Mouse (Mus musculus) limb, embryonic 12.5 days (tissue): Measurements from ENCODE around the gene Atp10a. TPM values are rescaled to one million over a fixed set of nuclear protein-coding genes. Genes with fewer than 3 reads are reported as not detected.
A peak's percentile ranks its signal among the peaks of the same experiment; 100 is the strongest.

Source experiments
- ATAC-seq: fragments of 200-750 bp; cut with Nextera tagmentation; 2 replicates; pipeline ENCODE4 v1.8.0; 2017; ENCODE audit warnings: low read depth, moderate TSS enrichment; ENCODE audit not compliant: insufficient number of reproducible peaks, insufficient read depth, low FRiP score, low TSS enrichment
- H3K27ac ChIP-seq: fragments of 300-500 bp; sonication (generic); 2 replicates; pipeline ENCODE4 v1.5.1; 2016; ENCODE audit warnings: mild to moderate bottlenecking, moderate library complexity
- H3K27me3 ChIP-seq: fragments of 300-500 bp; sonication (generic); 2 replicates; pipeline ENCODE4 v1.6.1; 2016; ENCODE audit warnings: mild to moderate bottlenecking, moderate library complexity
- H3K36me3 ChIP-seq: fragments of 300-500 bp; sonication (generic); 2 replicates; pipeline ENCODE4 v1.6.1; 2016; ENCODE audit warnings: mild to moderate bottlenecking, moderate library complexity
- H3K4me1 ChIP-seq: fragments of 300-500 bp; sonication (generic); replicated peaks from 2 replicates; pipeline ENCODE4 v1.6.1; 2016
- H3K4me2 ChIP-seq: fragments of 300-500 bp; sonication (generic); 2 replicates; pipeline ENCODE4 v1.6.1; 2016; ENCODE audit warnings: mild to moderate bottlenecking, moderate library complexity
- H3K4me3 ChIP-seq: fragments of 300-500 bp; sonication (generic); replicated peaks from 2 replicates; pipeline ENCODE4 v1.5.1; 2016; ENCODE audit warnings: mild to moderate bottlenecking
- H3K9ac ChIP-seq: fragments of 300-500 bp; sonication (generic); replicated peaks from 2 replicates; pipeline ENCODE4 v1.6.1; 2016; ENCODE audit warnings: mild to moderate bottlenecking, moderate library complexity
- H3K9me3 ChIP-seq: fragments of 300-500 bp; sonication (generic); 2 replicates; pipeline ENCODE4 v1.6.1; 2016; ENCODE audit warnings: mild to moderate bottlenecking, moderate library complexity
- WGBS: fragments of 180-500 bp; shearing (Covaris S2); methylation state at CpG from one replicate; pipeline ENCODE4 v1.1.7; 2016; 5-methylcytosine and 5-hydroxymethylcytosine counted together
- polyA plus RNA-seq: library from polyadenylated mRNA; unstranded; fragments of >200 nt; fragmentation: Nextera tagmentation; extraction: Ambion mirVana; gene quantifications from 2 replicates; pipeline ENCODE4 v1.2.1, GENCODE M21; 2016

Gene Atp10a
- polyA plus RNA-seq = 2.3 and 2.7 TPM in 2 replicates

DNA sequence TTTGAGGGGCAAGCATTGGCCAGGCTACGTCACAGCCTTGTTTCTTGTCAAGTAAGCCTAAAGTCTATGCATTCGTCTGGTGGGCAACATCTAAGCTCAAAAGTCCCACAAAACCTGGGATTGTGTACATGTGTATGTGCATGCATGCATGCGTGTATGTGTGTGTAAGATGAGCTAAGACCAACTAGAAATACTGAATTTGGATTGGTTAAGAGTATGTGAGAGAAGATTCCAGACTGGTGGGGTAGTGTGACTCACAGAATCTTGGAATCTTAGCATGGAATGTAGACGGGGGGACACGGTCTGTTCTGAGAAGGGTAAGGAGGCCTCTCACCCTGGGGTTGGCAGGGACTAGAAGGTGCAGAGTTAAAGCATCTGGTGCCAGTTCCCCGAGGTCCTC, at the start of gene Atp10a:
Gene Atp10a, plus strand, starts transcription at position 301 of the 400 bp plus-strand sequence.
- H3K4me2 ChIP-seq = no peak within 1 kb of the TSS
- no peaks in the 10 kb centered on the region for H3K9me3 ChIP-seq
- no peak for ATAC-seq
- H3K27ac ChIP-seq = no peak within 1 kb of the TSS
- peaks cover 5% of the 10 kb centered on the region for H3K4me1 ChIP-seq
- no peak within 1 kb of the TSS for H3K4me3 ChIP-seq
- no peak within 1 kb of the TSS for H3K9ac ChIP-seq
- H3K36me3 ChIP-seq = no peaks in the 10 kb centered on the region
- H3K27me3 ChIP-seq = peaks cover 14% of the 10 kb centered on the region
- WGBS = 86% methylated on average over 6 of the region's 6 CpGs

DNA sequence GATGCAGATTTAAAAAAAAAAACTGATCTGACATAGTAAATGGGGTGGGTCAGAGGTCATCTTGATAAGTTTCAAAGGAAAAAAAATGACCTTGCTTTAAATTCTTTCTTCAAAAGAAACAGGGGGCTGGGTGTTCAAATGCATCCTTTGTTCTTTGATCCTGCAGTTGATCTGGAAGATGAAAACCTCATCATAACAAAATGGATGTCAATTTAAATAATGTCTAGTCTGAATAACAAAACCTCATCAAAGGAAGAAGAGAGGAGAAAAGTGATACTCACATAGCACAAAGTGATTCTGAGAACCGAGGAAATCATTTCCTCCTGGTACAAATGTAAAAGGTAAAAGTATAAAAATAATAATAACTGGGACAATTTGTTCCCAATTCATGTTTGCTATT, 37.9 kb upstream of the Atp10a start:
- H3K4me3 ChIP-seq = no peak overlapping the region
- ATAC-seq = no peak

DNA sequence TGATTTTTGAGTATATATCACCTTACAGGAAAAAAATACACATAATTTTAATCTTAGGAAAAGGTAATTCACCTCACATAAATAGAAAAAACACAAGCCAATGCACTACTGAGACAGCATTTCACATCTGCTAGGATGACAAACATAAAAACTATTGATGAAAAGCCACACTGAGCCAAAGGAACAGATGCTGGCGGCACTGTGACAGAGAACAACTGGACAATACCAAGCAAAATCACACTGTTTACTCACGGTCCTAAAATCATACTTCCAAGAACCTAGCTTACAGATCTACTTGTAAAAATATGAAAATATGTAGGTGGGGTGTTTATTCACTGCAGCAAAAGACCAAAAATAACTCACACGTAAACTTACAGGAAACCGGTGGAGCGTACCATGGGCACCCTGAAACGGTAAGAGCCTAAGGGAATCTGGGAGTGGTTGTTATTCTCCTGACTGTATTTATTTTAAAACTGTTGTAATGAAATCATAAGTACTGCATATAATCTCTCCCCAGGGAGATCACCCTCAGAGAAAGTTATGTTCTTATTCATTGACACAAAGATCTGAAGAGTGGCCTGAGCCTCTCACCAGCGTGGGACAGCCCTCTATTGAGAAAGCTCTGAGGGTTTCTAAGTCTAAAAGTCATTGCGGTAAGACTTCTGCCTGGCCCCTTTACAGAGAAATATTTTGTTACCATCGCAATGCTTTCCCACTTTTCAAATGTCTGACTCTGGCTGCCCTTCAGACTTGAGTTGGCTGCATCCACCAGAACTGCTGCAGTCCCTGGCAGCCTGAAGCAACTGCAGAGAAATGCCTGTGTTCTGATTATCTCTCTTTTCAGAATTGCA, 29.4 kb upstream of the Atp10a start:
- H3K27me3 ChIP-seq = no peaks in the 10 kb centered on the region

More for the DNA sequence above, 37.9 kb upstream of the Atp10a start:
- Histone ChIP-seq H3K27me3 (no peaks in the 10 kb centered on the region), H3K4me1 (no peaks in the 10 kb centered on the region), H3K9me3 (no peaks in the 10 kb centered on the region), H3K27ac (no peak overlapping the region), H3K4me2 (no peak overlapping the region), H3K36me3 (no peaks in the 10 kb centered on the region), H3K9ac (no peak overlapping the region)
- 38% methylated on average over 1 of the region's 1 CpGs for WGBS

DNA sequence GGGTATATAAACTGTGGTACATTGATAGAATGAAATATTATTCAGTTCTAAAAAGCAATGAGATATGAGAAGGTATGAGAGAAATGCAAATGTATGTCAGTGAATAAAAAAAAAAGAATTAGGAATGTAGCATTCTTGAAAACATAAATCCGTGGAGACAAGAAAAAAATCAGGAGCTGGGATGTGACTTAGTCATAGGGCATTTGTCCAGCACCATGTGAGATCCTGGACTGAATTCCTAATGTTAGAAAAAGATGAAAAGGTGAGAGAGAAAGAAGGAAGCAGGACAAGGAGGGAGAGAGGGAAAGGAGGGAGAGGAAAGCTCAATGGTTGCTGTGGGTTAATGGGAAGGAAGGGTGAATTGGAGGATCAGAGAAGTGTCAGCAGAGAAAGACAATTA, 28.6 kb upstream of the Atp10a start:
- no peak for ATAC-seq
- H3K9me3 ChIP-seq = no peaks in the 10 kb centered on the region
- no peak overlapping the region for H3K4me3 ChIP-seq
- no peak overlapping the region for H3K4me2 ChIP-seq
- H3K27ac ChIP-seq = no peak overlapping the region
- no peak overlapping the region for H3K9ac ChIP-seq
- 76% methylated on average over 1 of the region's 1 CpGs for WGBS
- H3K27me3 ChIP-seq = no peaks in the 10 kb centered on the region
- H3K4me1 ChIP-seq = no peaks in the 10 kb centered on the region
- no peaks in the 10 kb centered on the region for H3K36me3 ChIP-seq

More for the DNA sequence above, 29.4 kb upstream of the Atp10a start:
- ATAC-seq = no peak
- H3K9me3 ChIP-seq = no peaks in the 10 kb centered on the region
- H3K4me1 ChIP-seq = no peaks in the 10 kb centered on the region
- no peak overlapping the region for H3K4me2 ChIP-seq
- H3K36me3 ChIP-seq = no peaks in the 10 kb centered on the region
- H3K4me3 ChIP-seq = no peak overlapping the region
- H3K27ac ChIP-seq = no peak overlapping the region
- H3K9ac ChIP-seq = no peak overlapping the region
- WGBS = 75% methylated on average over 9 of the region's 9 CpGs

DNA sequence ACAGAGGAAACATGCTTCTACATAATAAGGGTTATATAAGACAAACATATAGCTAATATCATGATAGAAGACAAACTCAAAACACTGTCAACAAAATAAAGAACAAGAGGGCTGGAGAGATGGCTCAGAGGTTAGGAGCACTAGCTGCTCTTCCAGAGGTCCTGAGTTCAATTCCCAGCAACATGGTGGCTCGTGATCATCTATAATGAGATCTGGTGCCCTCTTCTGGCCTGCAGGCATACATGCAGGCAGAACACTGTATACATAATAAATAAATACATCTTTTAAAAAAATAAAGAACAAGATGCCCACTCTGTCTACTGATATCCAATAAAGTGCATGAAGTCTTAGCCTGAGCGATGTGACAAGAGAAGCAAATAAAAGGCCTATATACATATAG, 26.7 kb upstream of the Atp10a start:
- 82% methylated on average over 2 of the region's 2 CpGs for WGBS
- no peaks in the 10 kb centered on the region for H3K36me3 ChIP-seq
- H3K27ac ChIP-seq = no peak overlapping the region
- no peak for ATAC-seq
- no peak overlapping the region for H3K4me2 ChIP-seq
- no peak overlapping the region for H3K9ac ChIP-seq
- H3K4me1 ChIP-seq = no peaks in the 10 kb centered on the region
- H3K4me3 ChIP-seq = no peak overlapping the region
- no peaks in the 10 kb centered on the region for H3K9me3 ChIP-seq
- no peaks in the 10 kb centered on the region for H3K27me3 ChIP-seq

DNA sequence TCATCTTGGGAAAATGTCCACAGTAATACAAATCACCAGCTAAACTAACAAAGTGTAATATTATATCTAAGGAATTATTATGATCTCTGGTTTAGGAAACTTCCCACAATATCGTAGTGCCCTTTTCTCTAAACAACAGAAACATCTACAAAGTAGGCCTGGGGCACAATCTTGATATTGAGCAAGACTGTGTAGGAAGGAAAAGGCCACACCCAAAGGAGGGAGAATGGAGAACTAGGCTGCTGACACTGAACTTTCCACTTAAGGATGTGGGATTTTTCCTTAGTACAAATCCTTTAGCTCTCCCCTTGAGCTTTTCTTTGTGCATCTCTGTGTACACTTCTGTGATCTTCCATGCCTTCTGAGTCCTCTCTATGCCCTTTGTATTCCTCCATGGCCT, 22.3 kb upstream of the Atp10a start:
- 85% methylated on average over 1 of the region's 1 CpGs for WGBS
- no peak for ATAC-seq

DNA sequence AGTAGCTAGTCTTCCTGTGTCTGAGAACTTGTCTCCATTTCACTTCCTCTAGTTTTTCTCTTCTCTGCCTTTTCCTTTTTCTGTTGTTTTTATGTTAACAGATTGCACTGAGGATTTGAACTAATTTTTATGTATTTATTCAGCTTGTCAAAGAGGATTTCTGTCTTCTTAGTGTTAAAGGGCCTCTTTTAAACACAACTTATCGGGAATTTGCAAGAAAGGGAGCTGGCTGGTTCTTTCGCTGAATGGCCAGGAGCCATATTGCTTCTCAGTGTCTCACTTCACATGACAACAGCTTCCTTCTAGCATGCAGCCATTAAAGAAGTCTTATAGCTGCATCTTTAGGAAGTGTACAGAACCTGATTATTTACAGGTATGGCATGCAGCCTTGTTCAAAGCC, 16.3 kb upstream of the Atp10a start:
- no peak overlapping the region for H3K4me2 ChIP-seq
- no peak overlapping the region for H3K27ac ChIP-seq
- H3K36me3 ChIP-seq = no peaks in the 10 kb centered on the region
- H3K9ac ChIP-seq = no peak overlapping the region
- H3K4me3 ChIP-seq = no peak overlapping the region
- H3K27me3 ChIP-seq = no peaks in the 10 kb centered on the region
- no peak for ATAC-seq
- H3K9me3 ChIP-seq = no peaks in the 10 kb centered on the region
- 91% methylated on average over 2 of the region's 2 CpGs for whole genome bisulfite sequencing
- no peaks in the 10 kb centered on the region for H3K4me1 ChIP-seq

More for the DNA sequence above, 22.3 kb upstream of the Atp10a start:
- H3K36me3 ChIP-seq = no peaks in the 10 kb centered on the region
- H3K9me3 ChIP-seq = no peaks in the 10 kb centered on the region
- no peak overlapping the region for H3K27ac ChIP-seq
- H3K4me2 ChIP-seq = no peak overlapping the region
- H3K4me1 ChIP-seq = no peaks in the 10 kb centered on the region
- no peak overlapping the region for H3K4me3 ChIP-seq
- H3K9ac ChIP-seq = no peak overlapping the region
- H3K27me3 ChIP-seq = no peaks in the 10 kb centered on the region

DNA sequence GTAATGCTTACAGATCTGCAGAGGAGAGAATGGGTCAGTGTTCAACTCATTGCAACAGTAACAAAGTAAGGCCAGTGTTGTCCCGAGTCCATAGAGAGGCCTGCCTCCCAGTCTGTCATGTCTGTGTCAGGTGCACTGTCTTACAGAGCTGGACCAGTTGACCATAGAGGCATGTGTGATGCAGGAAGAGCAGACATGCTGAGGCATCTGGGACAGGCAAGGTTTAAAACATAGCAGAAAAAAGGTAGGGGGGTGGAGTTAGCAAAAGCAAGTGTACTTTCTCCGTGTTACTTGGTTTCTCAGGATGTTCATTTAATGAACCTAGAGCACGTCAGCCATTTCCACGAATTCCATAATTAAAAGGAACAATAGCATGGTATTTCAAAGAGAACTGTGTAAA, 15.5 kb upstream of the Atp10a start:
- Histone ChIP-seq H3K9me3 (no peaks in the 10 kb centered on the region), H3K27me3 (no peaks in the 10 kb centered on the region), H3K4me2 (no peak overlapping the region), H3K27ac (no peak overlapping the region), H3K4me1 (no peaks in the 10 kb centered on the region), H3K9ac (no peak overlapping the region), H3K4me3 (no peak overlapping the region), H3K36me3 (no peaks in the 10 kb centered on the region)
- no peak for ATAC-seq
- WGBS = 82% methylated on average over 4 of the region's 4 CpGs

DNA sequence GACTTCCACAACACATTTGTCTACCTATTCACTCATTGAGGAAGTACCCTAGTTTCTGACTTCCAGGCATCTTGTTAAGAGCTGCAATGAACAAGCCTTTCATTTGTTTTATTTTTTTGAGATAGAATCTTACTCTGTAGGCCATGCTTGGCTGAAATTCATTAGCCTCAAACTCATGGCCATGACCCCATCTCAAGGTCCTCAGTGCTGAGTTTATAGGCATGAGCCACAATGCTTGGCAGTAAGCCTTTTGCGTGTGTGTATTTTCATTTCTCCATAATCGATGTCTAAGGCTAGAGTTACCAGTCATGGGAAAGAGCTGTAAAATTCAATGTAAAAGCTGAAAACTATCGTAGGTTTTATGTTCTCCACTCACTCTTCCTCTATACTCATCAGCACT, 14.1 kb upstream of the Atp10a start:
- no peak for ATAC-seq
- WGBS = 90% methylated on average over 3 of the region's 3 CpGs
- H3K4me3 ChIP-seq = no peak overlapping the region

DNA sequence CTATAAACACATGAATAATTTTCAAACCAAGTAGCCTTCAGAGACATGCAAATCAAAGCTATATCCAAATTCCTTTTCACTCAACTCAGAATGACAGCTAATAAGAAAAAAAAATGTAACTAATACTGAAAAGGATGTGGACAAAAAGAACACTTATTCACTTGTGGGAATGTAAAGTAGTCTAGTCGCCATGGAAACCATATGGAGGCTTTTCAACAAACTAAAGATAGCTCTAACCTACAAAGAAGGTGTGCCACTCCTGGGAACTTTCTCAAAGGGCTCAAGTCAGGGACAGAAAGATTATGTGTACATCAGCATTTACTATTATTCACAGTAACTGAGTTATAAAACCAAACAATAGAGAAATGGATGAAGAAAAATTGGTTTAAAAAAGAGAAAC, 8.6 kb upstream of the Atp10a start:
- H3K9me3 ChIP-seq = no peaks in the 10 kb centered on the region
- no peak overlapping the region for H3K9ac ChIP-seq
- H3K4me2 ChIP-seq = no peak overlapping the region
- 74% methylated on average over 1 of the region's 1 CpGs for WGBS
- H3K4me3 ChIP-seq = no peak overlapping the region
- H3K36me3 ChIP-seq = no peaks in the 10 kb centered on the region
- H3K27ac ChIP-seq = no peak overlapping the region
- no peaks in the 10 kb centered on the region for H3K4me1 ChIP-seq
- no peak for ATAC-seq
- no peaks in the 10 kb centered on the region for H3K27me3 ChIP-seq

More for the DNA sequence above, 14.1 kb upstream of the Atp10a start:
- Histone ChIP-seq H3K4me2 (no peak overlapping the region), H3K4me1 (no peaks in the 10 kb centered on the region), H3K9me3 (no peaks in the 10 kb centered on the region), H3K27ac (no peak overlapping the region), H3K36me3 (no peaks in the 10 kb centered on the region), H3K27me3 (no peaks in the 10 kb centered on the region), H3K9ac (no peak overlapping the region)

DNA sequence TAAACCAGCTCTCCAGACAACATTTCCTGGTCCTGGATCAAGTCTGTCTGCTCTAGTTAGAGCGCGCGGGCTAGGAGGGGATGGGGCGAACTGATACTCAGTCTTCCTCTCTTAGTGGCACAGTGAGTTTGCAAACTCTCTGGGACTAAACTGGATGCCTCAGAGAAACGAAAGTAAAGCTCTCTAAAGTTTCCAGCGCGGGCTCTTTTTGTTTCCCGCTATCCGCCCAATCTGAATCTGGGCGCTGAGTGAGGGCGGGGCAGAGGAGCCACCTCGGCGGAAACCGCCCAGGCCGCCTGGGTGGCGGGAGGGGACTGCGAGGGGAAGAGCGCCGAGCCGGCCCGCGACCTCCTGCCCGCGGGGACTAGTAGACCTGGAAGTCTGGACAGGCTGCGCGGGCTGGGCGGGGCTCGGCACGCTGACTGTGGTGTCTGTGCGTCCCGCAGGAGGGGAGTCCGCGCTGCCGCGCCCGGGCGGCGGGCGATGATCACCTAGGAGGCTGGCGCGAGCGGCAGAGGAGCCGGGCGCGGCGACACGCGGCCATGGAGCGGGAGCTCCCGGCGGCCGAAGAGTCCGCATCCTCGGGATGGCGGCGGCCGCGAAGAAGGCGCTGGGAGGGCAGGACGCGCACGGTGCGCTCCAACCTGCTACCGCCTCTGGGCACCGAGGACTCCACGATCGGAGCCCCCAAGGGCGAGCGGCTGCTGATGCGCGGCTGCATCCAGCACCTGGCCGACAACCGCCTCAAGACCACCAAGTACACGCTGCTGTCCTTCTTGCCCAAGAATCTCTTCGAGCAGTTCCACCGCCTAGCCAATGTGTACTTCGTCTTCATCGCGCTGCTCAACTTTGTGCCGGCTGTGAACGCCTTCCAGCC, 2.2 kb downstream of the Atp10a start:
- H3K27me3 ChIP-seq = peaks cover 14% of the 10 kb centered on the region
- H3K27ac ChIP-seq = no peak overlapping the region
- H3K4me1 ChIP-seq = peaks cover 5% of the 10 kb centered on the region
- no peaks in the 10 kb centered on the region for H3K36me3 ChIP-seq
- H3K9me3 ChIP-seq = no peaks in the 10 kb centered on the region
- WGBS = under 1% methylated on average over 78 of the region's 81 CpGs
- H3K4me2 ChIP-seq = peak overlapping the region; percentile 83
- peak overlapping the region; percentile 75 for H3K9ac ChIP-seq
- ATAC-seq = peak; percentile 85
- peak overlapping the region; percentile 71 for H3K4me3 ChIP-seq
